Mouse (Mus musculus) lung, postnatal 0 days (tissue): ENCODE measurements at regions not wholly inside any gene's neighbourhood (a gene's known extent, or its start where the extent isn't known, plus 50 kb on each side); places are given as distances from the start of the nearest gene placed in this dataset.

Experiments used
- ATAC-seq: fragments of 200-750 bp; cut with Nextera tagmentation; 2 replicates; pipeline ENCODE4 v1.8.0; 2017; ENCODE audit warnings: moderate library complexity
- DNase-seq: peaks from one replicate; pipeline ENCODE4 v3.0.0-alpha.2; 2016; ENCODE audit warnings: low spot score
- H3K27ac ChIP-seq: fragments of 300-500 bp; sonication (generic); 2 replicates; pipeline ENCODE4 v1.5.1; 2014; ENCODE audit warnings: antibody characterized with exemption, mild to moderate bottlenecking, low read length, mixed read lengths
- H3K27me3 ChIP-seq: fragments of 300-500 bp; sonication (generic); replicated peaks from 2 replicates; pipeline ENCODE4 v1.6.1; 2014; ENCODE audit warnings: low read length, mixed read lengths; ENCODE audit not compliant: insufficient read depth
- H3K36me3 ChIP-seq: fragments of 300-500 bp; sonication (generic); 2 replicates; pipeline ENCODE4 v1.6.1; 2014; ENCODE audit warnings: low read length, mixed read lengths; ENCODE audit not compliant: insufficient read depth
- H3K4me1 ChIP-seq: fragments of 300-500 bp; sonication (generic); 2 replicates; pipeline ENCODE4 v1.6.1; 2014; ENCODE audit warnings: antibody characterized with exemption, low read depth, low read length, mixed read lengths; ENCODE audit not compliant: insufficient read depth
- H3K4me2 ChIP-seq: fragments of 300-500 bp; sonication (generic); replicated peaks from 2 replicates; pipeline ENCODE4 v1.6.1; 2014; ENCODE audit warnings: low read depth, mild to moderate bottlenecking, low read length, moderate library complexity, mixed read lengths
- H3K4me3 ChIP-seq: fragments of 300-500 bp; sonication (generic); 2 replicates; pipeline ENCODE4 v1.5.1; 2014; ENCODE audit warnings: low read depth, low read length
- H3K9ac ChIP-seq: fragments of 300-500 bp; sonication (generic); replicated peaks from 2 replicates; pipeline ENCODE4 v1.6.1; 2014; ENCODE audit warnings: low read depth, mild to moderate bottlenecking
- H3K9me3 ChIP-seq: fragments of 300-500 bp; sonication (generic); 2 replicates; pipeline ENCODE4 v1.6.1; 2016; ENCODE audit warnings: low read length, mixed read lengths
- CTCF ChIP-seq: IDR thresholded peaks from 2 replicates; pipeline ENCODE4 v1.5.1; 2016; ENCODE audit warnings: antibody characterized with exemption, mild to moderate bottlenecking
- EP300 ChIP-seq: IDR thresholded peaks from 2 replicates; pipeline ENCODE4 v1.6.1; 2016; ENCODE audit warnings: antibody characterized with exemption, mild to moderate bottlenecking, control low read depth
- WGBS: fragments of 180-500 bp; shearing (Covaris S2); extraction: QIAGEN DNeasy Blood & Tissue Kit; methylation state at CpG from one replicate; pipeline ENCODE4 v1.1.7; 2014; 5-methylcytosine and 5-hydroxymethylcytosine counted together

DNA sequence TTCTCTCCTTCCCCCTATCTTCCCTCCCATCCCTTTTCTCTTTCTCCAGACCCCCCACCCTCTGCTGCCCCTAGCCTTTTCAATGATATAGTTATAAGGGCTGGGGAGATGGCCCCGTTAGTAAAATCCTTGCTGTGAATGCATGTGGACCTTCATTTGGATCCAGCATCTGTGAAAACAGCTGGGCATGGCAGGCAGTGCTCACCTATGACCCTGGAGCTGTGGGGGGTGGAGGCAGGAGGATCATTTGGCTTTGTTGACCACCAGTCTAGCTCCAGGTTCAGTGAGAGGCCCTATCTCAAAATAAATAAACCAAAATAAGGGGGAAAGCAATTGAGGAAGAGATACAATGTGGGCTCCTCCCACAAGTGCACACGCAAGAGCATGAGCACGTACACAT lies 105.3 kb upstream of the S1pr3 start:
- H3K4me2 ChIP-seq, result no peak overlapping the region
- ATAC-seq, result no peak
- DNase-seq, result no peak
- no peaks in the 10 kb centered on the region for H3K27me3 ChIP-seq
- no peaks in the 10 kb centered on the region for H3K9me3 ChIP-seq
- WGBS, result 66% methylated on average over 3 of the region's 3 CpGs
- H3K27ac ChIP-seq, result no peak overlapping the region
- no peak overlapping the region for H3K4me3 ChIP-seq
- no peaks in the 10 kb centered on the region for H3K4me1 ChIP-seq
- TF ChIP-seq CTCF, result no peak
- TF ChIP-seq EP300, result no peak
- no peak overlapping the region for H3K9ac ChIP-seq
- no peaks in the 10 kb centered on the region for H3K36me3 ChIP-seq

DNA sequence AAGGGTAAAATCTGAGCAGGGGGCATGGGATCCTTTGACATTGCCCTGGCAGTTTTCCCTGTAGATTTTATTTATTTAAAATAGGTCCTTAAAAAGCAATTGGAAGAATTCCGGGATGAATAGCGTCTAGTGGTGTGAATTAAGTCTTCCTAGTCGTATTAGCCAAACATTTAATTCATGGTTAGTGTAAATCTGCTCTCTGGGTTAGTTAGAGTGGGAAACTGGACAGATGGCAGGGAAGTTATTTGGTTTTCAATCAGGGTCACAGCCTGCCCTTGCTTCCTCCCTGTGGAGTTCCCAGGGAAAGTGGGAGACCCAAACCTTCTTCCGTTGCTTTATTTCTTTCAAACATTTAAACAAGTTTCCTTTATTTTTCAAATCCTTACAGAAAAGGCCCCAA lies 103.8 kb upstream of the S1pr3 start:
- H3K27ac ChIP-seq, result no peak overlapping the region
- no peak for DNase-seq

DNA sequence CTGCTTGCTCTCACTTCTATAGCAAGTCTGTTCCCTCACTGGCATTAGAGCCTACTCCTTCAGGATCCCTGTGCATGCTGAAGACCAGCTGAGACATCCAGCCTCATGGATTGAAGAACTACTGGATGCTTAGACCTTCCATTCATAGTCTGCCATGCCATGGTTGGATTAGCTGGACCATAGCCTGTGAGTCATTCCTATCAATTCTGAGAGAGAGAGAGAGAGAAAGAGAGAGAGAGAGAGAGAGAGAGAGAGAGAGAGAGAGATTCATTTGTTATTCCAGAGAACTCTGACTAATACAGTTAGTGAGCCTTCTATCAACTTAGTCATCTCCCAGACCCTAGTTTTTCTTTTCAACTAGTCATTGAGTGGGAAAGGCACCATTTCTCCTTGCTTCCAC lies 99.0 kb upstream of the S1pr3 start:
- Histone ChIP-seq H3K36me3 (no peaks in the 10 kb centered on the region), H3K4me1 (peaks cover under 1% of the 10 kb centered on the region; the same call in 1 of the 2 replicates), H3K27ac (no peak overlapping the region), H3K4me2 (no peak overlapping the region), H3K9me3 (no peaks in the 10 kb centered on the region), H3K9ac (no peak overlapping the region), H3K4me3 (no peak overlapping the region), H3K27me3 (no peaks in the 10 kb centered on the region)
- TF ChIP-seq CTCF (no peak), EP300 (no peak)
- ATAC-seq (no peak), DNase-seq (no peak)

More for the DNA sequence above, 103.8 kb upstream of the S1pr3 start:
- no peaks in the 10 kb centered on the region for H3K27me3 ChIP-seq
- no peak for TF ChIP-seq CTCF
- no peak for TF ChIP-seq EP300
- H3K4me2 ChIP-seq, result no peak overlapping the region
- H3K9ac ChIP-seq, result no peak overlapping the region
- 45% methylated on average over 4 of the region's 4 CpGs for WGBS
- no peak for ATAC-seq
- H3K4me1 ChIP-seq, result no peaks in the 10 kb centered on the region
- no peak overlapping the region for H3K4me3 ChIP-seq
- H3K9me3 ChIP-seq, result no peaks in the 10 kb centered on the region
- H3K36me3 ChIP-seq, result no peaks in the 10 kb centered on the region

DNA sequence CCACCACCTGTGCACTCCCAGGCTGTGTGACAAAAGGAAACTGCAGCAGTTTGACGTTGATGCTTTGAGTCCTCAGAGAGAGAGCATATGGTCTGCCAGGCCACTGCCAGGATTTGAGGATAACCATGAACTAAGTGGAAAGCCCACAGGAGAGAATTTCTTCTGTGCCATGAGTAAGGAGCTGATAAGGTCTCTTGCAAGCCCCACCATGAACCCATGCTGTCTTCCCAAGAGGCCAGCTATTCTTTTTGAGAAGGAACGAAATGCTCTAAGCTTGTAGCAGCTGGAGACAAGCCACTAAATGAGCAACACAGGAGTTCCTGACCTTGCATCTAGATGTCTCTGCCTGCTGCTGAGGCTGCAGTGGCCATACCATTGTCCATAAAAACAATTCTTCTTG lies 98.4 kb upstream of the S1pr3 start:
- Histone ChIP-seq H3K9ac (no peak overlapping the region), H3K4me3 (no peak overlapping the region), H3K27ac (no peak overlapping the region), H3K36me3 (no peaks in the 10 kb centered on the region), H3K9me3 (no peaks in the 10 kb centered on the region), H3K27me3 (no peaks in the 10 kb centered on the region), H3K4me2 (no peak overlapping the region), H3K4me1 (peaks cover 4% of the 10 kb centered on the region; the same call in 1 of the 2 replicates)
- ATAC-seq (no peak), DNase-seq (no peak)
- no peak for TF ChIP-seq EP300
- no peak for TF ChIP-seq CTCF
- whole genome bisulfite sequencing, result 51% methylated on average over 2 of the region's 2 CpGs

DNA sequence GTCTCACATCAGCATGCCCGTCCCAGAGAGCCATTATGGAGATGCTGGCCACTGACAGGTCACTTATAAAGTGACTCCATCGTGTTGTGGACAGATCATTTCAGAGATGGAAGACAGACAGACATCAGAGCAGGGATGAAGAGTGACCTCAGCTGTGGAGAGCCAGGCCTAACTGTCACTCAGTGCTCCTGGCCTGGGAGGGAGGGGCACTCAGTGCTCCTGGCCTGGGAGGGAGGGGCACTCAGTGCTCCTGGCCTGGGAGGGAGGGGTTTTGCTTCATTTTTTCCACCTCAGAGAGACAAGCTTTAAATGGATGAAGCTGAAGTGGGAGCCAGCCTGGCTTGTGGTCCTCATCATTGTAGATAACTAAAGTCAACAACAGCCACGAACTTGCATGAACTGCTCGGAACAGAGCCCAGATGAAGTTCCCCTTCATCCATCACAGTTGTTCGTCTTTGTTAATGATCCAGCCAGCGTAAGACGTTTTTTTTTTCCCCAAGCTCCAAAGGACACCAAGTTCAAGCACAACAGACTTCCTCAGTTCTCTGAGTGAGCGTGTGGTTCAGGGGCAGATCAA lies 96.7 kb upstream of the S1pr3 start:
- Histone ChIP-seq H3K27me3 (no peaks in the 10 kb centered on the region), H3K4me3 (no peak overlapping the region), H3K27ac (peak overlapping the region; percentile 38), H3K9me3 (no peaks in the 10 kb centered on the region), H3K4me1 (peaks cover 4% of the 10 kb centered on the region; the same call in 1 of the 2 replicates), H3K4me2 (no peak overlapping the region), H3K36me3 (no peaks in the 10 kb centered on the region), H3K9ac (no peak overlapping the region)
- WGBS, result 20% methylated on average over 8 of the region's 8 CpGs
- ATAC-seq, result 0 out of 2 replicates have a peak, but pooled peaks have one; percentile 10
- peak; percentile 53 for DNase-seq
- TF ChIP-seq CTCF, result no peak
- TF ChIP-seq EP300, result no peak

DNA sequence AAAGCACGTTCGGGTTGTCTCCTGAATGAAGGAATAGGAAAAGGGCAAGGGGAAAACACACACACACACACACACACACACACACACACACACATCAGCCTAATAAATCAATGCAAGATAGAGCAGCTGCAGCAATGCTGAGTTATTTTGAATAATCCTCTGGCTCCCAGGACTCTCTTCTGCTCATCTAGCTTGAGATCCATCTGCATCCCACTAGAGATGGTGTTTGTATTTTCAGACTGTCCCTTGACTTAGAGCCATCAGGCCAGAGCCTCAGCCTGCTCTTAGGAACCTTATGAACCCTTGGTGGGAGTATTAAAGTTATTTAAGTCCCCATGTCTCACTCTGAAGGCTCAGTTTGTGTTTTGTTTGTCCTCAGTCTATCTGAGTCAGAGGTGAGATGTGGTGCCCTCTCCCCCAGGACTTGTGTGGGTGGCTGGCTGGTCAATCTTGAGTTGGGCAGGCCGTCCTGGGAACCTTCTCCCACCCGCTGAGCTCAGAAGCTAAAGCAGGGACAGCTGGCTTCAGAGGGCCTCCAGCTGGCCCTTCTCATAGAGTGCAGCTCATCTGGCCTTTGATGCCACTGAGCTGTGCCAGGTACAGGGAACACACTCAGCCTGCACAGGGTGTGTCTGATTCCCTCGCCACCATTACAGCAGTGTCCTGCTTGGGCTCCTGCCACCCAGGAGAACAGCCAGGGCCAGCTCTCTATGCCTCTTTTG lies 95.1 kb upstream of the S1pr3 start:
- ATAC-seq (peak; percentile 67), DNase-seq (peak; percentile 64)
- H3K4me3 ChIP-seq, result no peak overlapping the region
- H3K27me3 ChIP-seq, result no peaks in the 10 kb centered on the region
- H3K4me1 ChIP-seq, result peaks cover 4% of the 10 kb centered on the region; the same call in 1 of the 2 replicates
- WGBS, result 34% methylated on average over 5 of the region's 5 CpGs
- H3K27ac ChIP-seq, result peak overlapping the region; percentile 52; the same call in 1 of the 2 replicates
- TF ChIP-seq EP300 (peak; percentile 40; the same call in 1 of the 2 replicates), CTCF (no peak)
- no peaks in the 10 kb centered on the region for H3K9me3 ChIP-seq
- H3K9ac ChIP-seq, result no peak overlapping the region
- no peaks in the 10 kb centered on the region for H3K36me3 ChIP-seq
- no peak overlapping the region for H3K4me2 ChIP-seq
